Mouse (Mus musculus): ENCODE data around the gene Ndc80.

DNA sequence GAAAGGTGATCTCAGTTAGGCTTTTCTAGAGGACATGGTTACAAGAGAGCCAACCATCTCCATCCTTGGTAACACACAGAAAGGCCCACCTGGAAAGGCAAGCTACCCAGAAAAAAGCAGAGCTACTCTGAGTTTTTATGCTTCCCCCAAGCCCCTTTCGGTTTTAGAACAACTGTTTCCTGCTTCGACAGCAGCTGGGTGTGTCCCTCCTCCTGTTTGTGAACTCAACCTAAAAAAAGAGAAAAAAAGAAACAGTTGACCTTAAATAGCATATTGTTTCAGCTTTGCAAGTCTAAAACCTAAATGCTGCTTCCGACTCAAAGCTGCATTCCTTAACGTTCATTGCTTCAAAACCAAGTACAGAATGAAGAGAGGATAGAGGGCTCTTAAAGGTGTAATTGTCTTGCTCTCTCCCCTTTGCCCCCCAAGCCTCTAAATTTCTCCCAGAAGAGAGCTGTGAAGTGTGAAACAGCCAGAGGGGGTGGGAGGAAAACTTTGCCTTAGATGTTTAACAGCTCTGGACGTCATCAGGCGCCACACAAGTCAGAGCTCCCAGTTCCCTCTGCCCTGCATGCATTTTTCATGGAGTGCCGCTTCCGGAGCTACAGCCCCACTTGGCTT lies 40.3 kb downstream of the Ndc80 start:
- TF ChIP-seq CTCF (conservative IDR thresholded peaks at IDR 0.05; ENCODE audit: insufficient read depth, insufficient read length, low read depth, low read length) (no peak), POLR2A (IDR thresholded peaks at IDR 0.05; ENCODE audit: low read depth, low read length) (no peak)

Measured in kidney, adult 2 months (tissue).